Mouse (Mus musculus) adipocyte (in vitro differentiated cells): ENCODE measurements around the gene Rbp4.

Source experiments
- DNase-seq: peaks from one replicate; pipeline ENCODE4 v3.0.0-alpha.2; 2016; ENCODE audit warnings: low spot score

The Rbp4 gene

GRCm38 (mm10) chr19:38125219-38125610 is at the start of gene Rbp4:
Rbp4 (minus strand) TSS chr19:38125281.
- DNase-seq: no peak

GRCm38 (mm10) chr19:38164633-38165032 is 39.6 kb upstream of the Rbp4 start:
- DNase-seq: no peak

- DNase-seq: no peak
Measured at GRCm38 (mm10) chr19:38161648-38162354, 36.7 kb upstream of the Rbp4 start.

- no peak for DNase-seq
Measured at GRCm38 (mm10) chr19:38156243-38156642, 31.2 kb upstream of the Rbp4 start.

- no peak for DNase-seq
Measured at GRCm38 (mm10) chr19:38143540-38144271, 18.6 kb upstream of the Rbp4 start.

- DNase-seq: no peak
Measured at GRCm38 (mm10) chr19:38134806-38135205, 9.7 kb upstream of the Rbp4 start.

- DNase-seq: no peak
Measured at GRCm38 (mm10) chr19:38133986-38134385, 8.9 kb upstream of the Rbp4 start.

- no peak for DNase-seq
Measured at GRCm38 (mm10) chr19:38132481-38132880, 7.4 kb upstream of the Rbp4 start, which contains the start of gene Pde6c. Pde6c (plus strand) TSS chr19:38132781.

GRCm38 (mm10) chr19:38126656-38127055 is 1.6 kb upstream of the Rbp4 start:
- no peak for DNase-seq

GRCm38 (mm10) chr19:38124401-38125218 is 471 bp downstream of the Rbp4 start:
- no peak for DNase-seq

- no peak for DNase-seq
Measured at GRCm38 (mm10) chr19:38123921-38124320, 1.2 kb downstream of the Rbp4 start.

- no peak for DNase-seq
Measured at GRCm38 (mm10) chr19:38120123-38120760, 4.8 kb downstream of the Rbp4 start.

GRCm38 (mm10) chr19:38114834-38115491 is 10.1 kb downstream of the Rbp4 start:
- no peak for DNase-seq

- no peak for DNase-seq
Measured at GRCm38 (mm10) chr19:38112575-38112974, 12.5 kb downstream of the Rbp4 start.

- DNase-seq: no peak
Measured at GRCm38 (mm10) chr19:38111056-38111455, 14.0 kb downstream of the Rbp4 start.

GRCm38 (mm10) chr19:38109506-38110242 is 15.4 kb downstream of the Rbp4 start:
- DNase-seq: no peak

- no peak for DNase-seq
Measured at GRCm38 (mm10) chr19:38107871-38108270, 17.2 kb downstream of the Rbp4 start.

- DNase-seq: no peak
Measured at GRCm38 (mm10) chr19:38096858-38097758, 28.0 kb downstream of the Rbp4 start, which contains the start of gene Ffar4. Ffar4 (plus strand) TSS chr19:38097071.

- no peak for DNase-seq
Measured at GRCm38 (mm10) chr19:38096231-38096630, 28.9 kb downstream of the Rbp4 start.

- DNase-seq: no peak
Measured at GRCm38 (mm10) chr19:38091512-38091985, 33.5 kb downstream of the Rbp4 start.
